In the genomic region with DNA sequence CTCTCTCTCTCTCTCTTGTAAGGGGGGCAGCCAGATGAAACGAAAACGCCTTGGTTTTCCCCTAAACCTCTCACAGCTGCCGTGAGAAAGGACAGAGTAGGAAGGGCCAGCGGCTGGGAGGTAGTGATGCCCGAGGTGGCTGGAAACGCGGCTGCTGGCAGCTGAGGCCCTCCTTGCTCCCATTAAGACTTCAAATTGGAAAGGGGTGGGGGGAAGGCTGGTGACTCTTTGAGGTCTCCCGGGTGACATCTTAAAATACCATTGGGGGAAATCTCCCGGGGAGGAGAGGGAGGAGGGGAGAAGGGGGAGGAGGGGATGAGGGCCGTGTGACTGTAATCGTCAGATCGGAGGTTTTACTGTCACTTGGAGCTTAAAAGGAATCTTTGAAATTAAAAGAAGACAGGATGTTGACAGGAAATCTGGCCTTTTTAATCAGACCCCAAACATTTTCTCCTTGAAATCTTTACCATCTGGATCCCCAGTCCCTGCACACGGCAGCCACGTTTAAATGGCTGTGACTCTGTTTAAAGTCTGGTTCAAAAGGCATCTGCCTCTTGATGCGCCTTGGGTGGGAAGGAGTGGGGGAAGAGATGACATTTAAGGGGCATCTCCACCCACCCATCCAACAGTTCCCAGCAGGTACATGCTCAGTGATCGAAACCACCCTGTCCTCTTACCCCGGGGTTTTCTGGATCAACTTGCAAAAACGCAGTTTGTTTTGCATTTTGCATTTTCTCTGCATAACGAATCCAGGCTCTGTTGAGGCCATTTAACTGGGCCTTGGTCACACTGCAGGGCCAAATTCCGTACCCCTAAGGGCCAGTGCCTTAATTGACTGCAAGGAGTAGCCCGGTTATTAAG, we compare ENCODE assay signal across 8 mouse cellular contexts. TPM values are rescaled to one million over a fixed set of nuclear protein-coding genes. Genes with fewer than 3 reads are reported as not detected.
DNase-seq lines count a peak whose midpoint lies in the region; ATAC-seq and TF ChIP-seq lines count a peak whose summit lies in the region.

No protein-coding gene starts in this region.

- peak; percentile 44 for DNase-seq in forebrain, embryonic 14.5 days (ENCODE audit: low spot score)
- no peak for DNase-seq in forebrain, embryonic 11.5 days (ENCODE audit: low spot score)
- peak; percentile 40 to 45 for DNase-seq in spleen, adult 2 months (ENCODE audit: low read depth in 1 of 2, low spot score in 2 of 2)
- no peak for DNase-seq in spleen, postnatal 14 days (ENCODE audit: low spot score in 2 of 2)
- DNase-seq in liver, embryonic 13.5 days: no peak
- DNase-seq in urinary bladder, adult 18-20 months (ENCODE audit: low spot score in 2 of 2): no peak
- DNase-seq in ovary, postnatal 10 days (ENCODE audit: low spot score): no peak

- H3K27me3 ChIP-seq in forebrain, embryonic 14.5 days (replicated peaks; ENCODE audit: control insufficient read depth, insufficient read depth, low read length): peaks cover 94% of the 10 kb centered on the region
- H3K27me3 ChIP-seq in forebrain, embryonic 11.5 days (ENCODE audit: control insufficient read depth, insufficient read depth, low read length): peaks cover 99% of the 10 kb centered on the region
- H3K27me3 ChIP-seq in spleen, adult 2 months (ENCODE audit: control insufficient read depth, insufficient read depth, low read length): peaks cover 2% of the 10 kb centered on the region; the same call in 1 of the 2 replicates
- peaks cover 100% of the 10 kb centered on the region for H3K27me3 ChIP-seq in liver, embryonic 13.5 days

- no peak for TF ChIP-seq POLR2A in spleen, adult 2 months (IDR thresholded peaks at IDR 0.05; ENCODE audit: low read depth, low read length)

- no peak overlapping the region for H3K4me3 ChIP-seq in forebrain, embryonic 14.5 days (ENCODE audit: low read depth, low read length)
- no peak overlapping the region for H3K4me3 ChIP-seq in forebrain, embryonic 11.5 days (ENCODE audit: low read depth, low read length)
- H3K4me3 ChIP-seq in spleen, adult 2 months (ENCODE audit: extremely low read depth, insufficient read depth, insufficient read length): peak overlapping the region; percentile 71
- H3K4me3 ChIP-seq in liver, embryonic 13.5 days (replicated peaks): peak overlapping the region; percentile 57

- H3K27ac ChIP-seq in forebrain, embryonic 14.5 days (ENCODE audit: low read depth, low read length): no peak overlapping the region
- H3K27ac ChIP-seq in forebrain, embryonic 11.5 days (ENCODE audit: low read depth, low read length): no peak overlapping the region
- peak overlapping the region; percentile 93 for H3K27ac ChIP-seq in spleen, adult 2 months (ENCODE audit: insufficient read depth, low read length)
- H3K27ac ChIP-seq in liver, embryonic 13.5 days: no peak overlapping the region

- no peaks in the 10 kb centered on the region for H3K9me3 ChIP-seq in forebrain, embryonic 14.5 days (replicated peaks; ENCODE audit: control insufficient read depth, low read length)
- H3K9me3 ChIP-seq in forebrain, embryonic 11.5 days (ENCODE audit: control insufficient read depth, low read length): no peaks in the 10 kb centered on the region
- H3K9me3 ChIP-seq in liver, embryonic 13.5 days (replicated peaks): no peaks in the 10 kb centered on the region

- no peak for TF ChIP-seq CTCF in spleen, adult 2 months (IDR thresholded peaks at IDR 0.05; ENCODE audit: extremely low read depth, insufficient read depth, insufficient read length, insufficient replicate concordance)

- H3K4me2 ChIP-seq in forebrain, embryonic 14.5 days (ENCODE audit: low read length): no peak overlapping the region
- no peak overlapping the region for H3K4me2 ChIP-seq in forebrain, embryonic 11.5 days (ENCODE audit: low read depth, low read length, severe bottlenecking)
- H3K4me2 ChIP-seq in liver, embryonic 13.5 days: peak overlapping the region; percentile 71

- ATAC-seq in forebrain, embryonic 14.5 days: no peak
- ATAC-seq in forebrain, embryonic 11.5 days (replicated peaks; ENCODE audit: low FRiP score): no peak
- no peak for ATAC-seq in liver, embryonic 13.5 days (ENCODE audit: low read depth)
- ATAC-seq in megakaryocyte progenitor cell, adult 5-6 weeks (replicated peaks; ENCODE audit: poor library complexity): no peak

- no peak overlapping the region for H3K9ac ChIP-seq in forebrain, embryonic 14.5 days (ENCODE audit: low read length)
- H3K9ac ChIP-seq in forebrain, embryonic 11.5 days (ENCODE audit: low read length): no peak overlapping the region
- H3K9ac ChIP-seq in liver, embryonic 13.5 days: no peak overlapping the region

- WGBS in forebrain, embryonic 14.5 days: under 1% methylated on average over 21 of the region's 21 CpGs
- under 1% methylated on average over 21 of the region's 21 CpGs for WGBS in forebrain, embryonic 11.5 days
- WGBS in spleen, adult 2 months: 16% methylated on average over 21 of the region's 21 CpGs
- 8% methylated on average over 21 of the region's 21 CpGs for WGBS in liver, embryonic 13.5 days (ENCODE audit: insufficient replicate concordance)

- no peaks in the 10 kb centered on the region for H3K4me1 ChIP-seq in forebrain, embryonic 14.5 days (ENCODE audit: control insufficient read depth, insufficient read depth, low read length)
- H3K4me1 ChIP-seq in forebrain, embryonic 11.5 days (replicated peaks; ENCODE audit: control insufficient read depth, insufficient read depth, low read length): peaks cover 13% of the 10 kb centered on the region; the same call in 1 of the 2 replicates
- peaks cover 37% of the 10 kb centered on the region; the same call in 1 of the 2 replicates for H3K4me1 ChIP-seq in spleen, adult 2 months (ENCODE audit: control insufficient read depth, insufficient read depth, insufficient read length)
- H3K4me1 ChIP-seq in liver, embryonic 13.5 days (replicated peaks): peaks cover 33% of the 10 kb centered on the region

- no peaks in the 10 kb centered on the region for H3K36me3 ChIP-seq in forebrain, embryonic 14.5 days (ENCODE audit: control insufficient read depth, insufficient read depth, low read length)
- no peaks in the 10 kb centered on the region for H3K36me3 ChIP-seq in forebrain, embryonic 11.5 days (ENCODE audit: control insufficient read depth, insufficient read depth, low read length)
- peaks cover 6% of the 10 kb centered on the region; the same call in 1 of the 2 replicates for H3K36me3 ChIP-seq in spleen, adult 2 months (ENCODE audit: control insufficient read depth, insufficient read depth, low read length)
- no peaks in the 10 kb centered on the region for H3K36me3 ChIP-seq in liver, embryonic 13.5 days

RNA-seq across cellular contexts. Expression of gene Runx3, which starts 33.9 kb away (rescaled TPM):
- not detected in 2 replicates for polyA plus RNA-seq in forebrain, embryonic 14.5 days (2014; fragmentation: Nextera tagmentation; extraction: Ambion mirVana)
- 0.04 and 0.07 TPM in 2 replicates for polyA plus RNA-seq in forebrain, embryonic 11.5 days (2014; fragmentation: Nextera tagmentation; extraction: Ambion mirVana)
- 33.7 and 38.5 TPM in 2 replicates for polyA plus RNA-seq in spleen, adult 2 months (2012; rRNA removed)
- 0.79 and 0.83 TPM in 2 replicates for polyA plus RNA-seq in liver, embryonic 13.5 days (2015; fragmentation: Nextera tagmentation; extraction: Ambion mirVana)
- 56.7 and 60.5 TPM in 2 replicates for total RNA-seq in megakaryocyte progenitor cell, adult 5-6 weeks (2015)
- 7.1 and 10.8 TPM in 2 replicates for total RNA-seq in megakaryocyte progenitor cell, adult 5-6 weeks (2017)

Comparison
In these comparisons a context has a peak if more than half of its experiments do, and no peak if none do; other contexts are left out.
1. DNase-seq: peak in forebrain, embryonic 14.5 days (single experiment) and spleen, adult 2 months (2 of 2); none in forebrain, embryonic 11.5 days (single experiment), spleen, postnatal 14 days (0 of 2), liver, embryonic 13.5 days (single experiment), urinary bladder, adult 18-20 months (0 of 2) and ovary, postnatal 10 days (single experiment).
2. H3K4me3 ChIP-seq: peak in spleen, adult 2 months (single experiment) and liver, embryonic 13.5 days (single experiment); none in forebrain, embryonic 14.5 days (single experiment) and forebrain, embryonic 11.5 days (single experiment).
3. RNA of gene Runx3, which starts 33.9 kb away (polyA plus RNA-seq): 33.7 to 38.5 TPM in spleen, adult 2 months; 0.79 to 0.83 TPM in liver, embryonic 13.5 days, 0.04 to 0.07 TPM in forebrain, embryonic 11.5 days and not detected in forebrain, embryonic 14.5 days; every median in the first group is over 10 times any median in the second.